Mouse (Mus musculus): ENCODE data around the gene Satl1.
"Not testable (repeated sequence)": the region's sequence is repeated elsewhere in the genome, so short reads cannot be mapped to it uniquely, and the experiment has no call there.

Gene Satl1

GRCm38 (mm10) chrX:112406679-112407078, at the start of gene Satl1:
Satl1 (minus strand) TSS chrX:112406779.
- no peak for DNase-seq (ENCODE audit: low spot score)

GRCm38 (mm10) chrX:112438064-112438463, 31.5 kb upstream of the Satl1 start:
- DNase-seq (ENCODE audit: low spot score), result no peak

GRCm38 (mm10) chrX:112437580-112437979, 31.0 kb upstream of the Satl1 start:
- no peak for DNase-seq (ENCODE audit: low spot score)

- DNase-seq (ENCODE audit: low spot score), result not testable (repeated sequence)
Measured at GRCm38 (mm10) chrX:112422998-112423397, 16.4 kb upstream of the Satl1 start.

GRCm38 (mm10) chrX:112412309-112412708, 5.7 kb upstream of the Satl1 start:
- DNase-seq (ENCODE audit: low spot score), result no peak

GRCm38 (mm10) chrX:112370577-112371410, 35.8 kb downstream of the Satl1 start:
- DNase-seq (ENCODE audit: low spot score), result peak; percentile 46

GRCm38 (mm10) chrX:112368426-112368825, 38.2 kb downstream of the Satl1 start:
- DNase-seq (ENCODE audit: low spot score), result no peak

- DNase-seq (ENCODE audit: low spot score), result no peak
Measured at GRCm38 (mm10) chrX:112348395-112348791, 58.2 kb downstream of the Satl1 start.

GRCm38 (mm10) chrX:112347467-112348394, 58.8 kb downstream of the Satl1 start:
- no peak for DNase-seq (ENCODE audit: low spot score)

- DNase-seq (ENCODE audit: low spot score), result no peak
Measured at GRCm38 (mm10) chrX:112339486-112339885, 67.1 kb downstream of the Satl1 start.

Measured in T-cell, adult 2 months (primary cell).